Mouse (Mus musculus) thymus, adult 2 months (tissue): ENCODE results near the gene Smarcd2.

ENCODE experiments used
- CTCF ChIP-seq: fragments of 200-500 bp; IDR thresholded peaks from 2 replicates; pipeline ENCODE4 v1.5.1; 2012; ENCODE audit warnings: mild to moderate bottlenecking, control low read depth, low read length, moderate library complexity, borderline replicate concordance; ENCODE audit not compliant: control insufficient read depth, poor library complexity, insufficient read depth; ENCODE audit errors: extremely low read depth
- POLR2A ChIP-seq: fragments of 200-500 bp; IDR thresholded peaks from 2 replicates; pipeline ENCODE4 v1.6.1; 2012; ENCODE audit warnings: mild to moderate bottlenecking, low read length, control low read depth, moderate library complexity; ENCODE audit not compliant: control insufficient read depth, poor library complexity, insufficient read depth; ENCODE audit errors: extremely low read depth

GRCm38 (mm10) chr11:106317801-106318200 is 45.0 kb upstream of the Smarcd2 start:
- TF ChIP-seq POLR2A: no peak; the same call in 1 of the 2 replicates
- no peak for TF ChIP-seq CTCF
